Mouse (Mus musculus) E14TG2a.4 (cell line): ENCODE measurements around the gene Ube2f.

Experiments
- CTCF ChIP-seq: conservative IDR thresholded peaks from 2 replicates; pipeline ENCODE4 v1.5.1; 2014; ENCODE audit warnings: low read length
- NANOG ChIP-seq: IDR thresholded peaks from 2 replicates; pipeline ENCODE4 v1.6.1; 2014; ENCODE audit warnings: borderline replicate concordance, low read length, mixed read lengths
- POU5F1 ChIP-seq: IDR thresholded peaks from 2 replicates; pipeline ENCODE4 v1.6.1; 2014; ENCODE audit warnings: low read length, borderline replicate concordance

- 0 out of 2 replicates have a peak, but pooled peaks have one; percentile 6 for TF ChIP-seq CTCF
- no peak for TF ChIP-seq POU5F1
- TF ChIP-seq NANOG = no peak
Observed at GRCm38 (mm10) chr1:91251927-91252326, 1.8 kb downstream of the Ube2f start.
